Mouse (Mus musculus): Measurements from ENCODE around the gene Slc16a5. TPM values are rescaled to one million over a fixed set of nuclear protein-coding genes. Genes with fewer than 3 reads are reported as not detected.

Gene Slc16a5
- total and polyA plus RNA-seq, 2 experiments from 2014 or later, result 0.21 TPM; not detected in 1

DNA sequence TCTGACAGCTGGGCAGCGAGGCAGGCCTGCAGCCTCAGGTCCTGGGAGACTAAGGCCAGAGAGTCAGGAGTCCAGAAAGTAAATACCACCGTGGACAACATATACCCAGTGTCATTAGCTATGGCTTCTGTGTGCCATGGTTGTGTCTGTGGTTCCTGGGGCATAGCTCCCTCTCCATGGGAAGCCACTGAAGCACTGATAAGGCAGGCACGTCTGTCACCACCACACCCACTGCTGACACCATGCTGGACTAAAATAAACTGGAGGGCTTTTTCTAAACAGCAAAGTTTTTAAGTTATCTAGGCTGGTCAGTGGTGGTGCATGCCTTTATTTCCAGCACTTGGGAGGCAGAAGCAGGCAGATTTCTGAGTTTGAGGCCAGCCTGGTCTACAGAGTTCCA is 44.3 kb downstream of the Slc16a5 start:
- WGBS, result 62% methylated on average over 3 of the region's 3 CpGs
- Histone ChIP-seq H3K27ac (ENCODE audit: low read depth, low read length) (no peak overlapping the region), H3K36me3 (ENCODE audit: insufficient read depth, low read length) (peaks cover 7% of the 10 kb centered on the region), H3K9me3 (ENCODE audit: low read length) (no peaks in the 10 kb centered on the region), H3K4me3 (ENCODE audit: low read depth, low read length) (no peak overlapping the region), H3K9ac (replicated peaks; ENCODE audit: low read length, poor library complexity, severe bottlenecking) (no peak overlapping the region), H3K4me2 (ENCODE audit: low read depth, low read length, poor library complexity, severe bottlenecking) (no peak overlapping the region), H3K27me3 (ENCODE audit: insufficient read depth, low read length) (no peaks in the 10 kb centered on the region), H3K4me1 (ENCODE audit: insufficient read depth, low read length) (peaks cover 15% of the 10 kb centered on the region)
- TF ChIP-seq CTCF (IDR thresholded peaks at IDR 0.05), result no peak
- DNase-seq (ENCODE audit: low spot score) (no peak), ATAC-seq (ENCODE audit: low FRiP score) (no peak)

DNA sequence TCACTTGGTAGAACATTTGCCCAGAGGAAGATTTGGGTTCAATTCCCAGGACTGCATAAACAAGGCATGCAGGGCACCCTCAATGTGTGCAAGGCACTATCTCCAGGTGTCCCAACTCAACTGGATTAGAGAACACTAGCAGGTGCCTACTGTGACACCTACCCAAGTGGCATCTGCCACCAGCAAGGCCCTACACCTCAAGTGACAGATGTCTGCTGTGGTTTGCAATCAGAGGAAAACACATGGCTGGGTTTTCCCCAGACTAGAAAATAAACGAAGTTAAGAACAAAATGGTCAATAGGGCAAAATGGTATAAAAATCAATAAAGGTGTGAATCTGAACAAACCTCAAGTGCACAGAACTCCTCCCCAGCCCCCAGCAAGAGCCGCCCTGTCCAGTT is 45.8 kb downstream of the Slc16a5 start:
- DNase-seq (ENCODE audit: low spot score) (no peak), ATAC-seq (ENCODE audit: low FRiP score) (no peak)
- Histone ChIP-seq H3K27me3 (ENCODE audit: insufficient read depth, low read length) (no peaks in the 10 kb centered on the region), H3K9ac (replicated peaks; ENCODE audit: low read length, poor library complexity, severe bottlenecking) (no peak overlapping the region), H3K4me1 (ENCODE audit: insufficient read depth, low read length) (peaks cover 19% of the 10 kb centered on the region), H3K27ac (ENCODE audit: low read depth, low read length) (no peak overlapping the region), H3K36me3 (ENCODE audit: insufficient read depth, low read length) (0 out of 2 replicates have a peak, but pooled peaks cover 3% of the 10 kb centered on the region), H3K9me3 (ENCODE audit: low read length) (no peaks in the 10 kb centered on the region), H3K4me3 (ENCODE audit: low read depth, low read length) (no peak overlapping the region), H3K4me2 (ENCODE audit: low read depth, low read length, poor library complexity, severe bottlenecking) (no peak overlapping the region)
- TF ChIP-seq CTCF (IDR thresholded peaks at IDR 0.05), result no peak
- WGBS, result 73% methylated on average over 2 of the region's 2 CpGs

DNA sequence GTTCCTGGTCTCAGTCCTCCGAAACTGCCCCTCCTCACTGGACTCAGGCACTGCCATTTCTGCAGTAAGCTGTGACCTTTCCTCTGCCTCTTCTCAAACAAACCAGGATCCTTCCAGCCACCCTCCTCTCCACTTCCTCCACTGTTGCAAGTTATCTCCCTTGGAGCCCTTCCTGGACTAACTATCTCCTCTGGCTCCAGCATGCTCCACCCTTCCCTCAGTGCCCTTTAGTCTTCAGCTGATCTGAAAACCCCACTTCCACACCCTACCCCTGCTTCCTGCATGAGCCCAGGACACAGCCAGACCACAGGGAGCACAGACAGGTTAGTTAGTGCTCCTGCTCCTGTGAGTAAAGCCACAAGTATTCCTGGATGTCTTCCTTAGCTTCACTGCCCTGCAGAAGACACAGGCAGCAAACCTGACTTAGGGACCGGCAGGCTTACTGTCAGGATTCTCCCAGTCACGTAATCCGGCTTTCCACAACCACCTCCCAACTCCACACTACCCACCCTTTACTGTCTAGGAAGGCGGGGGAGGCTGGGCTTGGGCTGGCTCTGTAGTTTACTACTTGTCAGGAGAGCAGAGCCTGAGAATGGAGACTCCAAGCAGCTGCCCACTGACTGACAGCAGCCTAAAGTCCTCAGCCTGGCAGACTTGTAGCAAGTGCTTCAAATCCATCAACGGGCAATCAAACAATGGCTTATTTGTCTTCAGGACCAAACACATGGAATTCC is 47.7 kb downstream of the Slc16a5 start:
- Histone ChIP-seq H3K9ac (replicated peaks; ENCODE audit: low read length, poor library complexity, severe bottlenecking) (peak overlapping the region; percentile 14; the same call in 1 of the 2 replicates), H3K27me3 (ENCODE audit: insufficient read depth, low read length) (no peaks in the 10 kb centered on the region), H3K36me3 (ENCODE audit: insufficient read depth, low read length) (no peaks in the 10 kb centered on the region), H3K4me3 (ENCODE audit: low read depth, low read length) (peak overlapping the region; percentile 5; the same call in 1 of the 2 replicates), H3K4me1 (ENCODE audit: insufficient read depth, low read length) (peaks cover 19% of the 10 kb centered on the region), H3K9me3 (ENCODE audit: low read length) (no peaks in the 10 kb centered on the region), H3K4me2 (ENCODE audit: low read depth, low read length, poor library complexity, severe bottlenecking) (peak overlapping the region; percentile 76), H3K27ac (ENCODE audit: low read depth, low read length) (no peak overlapping the region)
- ATAC-seq (ENCODE audit: low FRiP score), result no peak
- DNase-seq (ENCODE audit: low spot score), result no peak
- 20% methylated on average over 6 of the region's 6 CpGs for WGBS
- no peak for TF ChIP-seq CTCF (IDR thresholded peaks at IDR 0.05)

DNA sequence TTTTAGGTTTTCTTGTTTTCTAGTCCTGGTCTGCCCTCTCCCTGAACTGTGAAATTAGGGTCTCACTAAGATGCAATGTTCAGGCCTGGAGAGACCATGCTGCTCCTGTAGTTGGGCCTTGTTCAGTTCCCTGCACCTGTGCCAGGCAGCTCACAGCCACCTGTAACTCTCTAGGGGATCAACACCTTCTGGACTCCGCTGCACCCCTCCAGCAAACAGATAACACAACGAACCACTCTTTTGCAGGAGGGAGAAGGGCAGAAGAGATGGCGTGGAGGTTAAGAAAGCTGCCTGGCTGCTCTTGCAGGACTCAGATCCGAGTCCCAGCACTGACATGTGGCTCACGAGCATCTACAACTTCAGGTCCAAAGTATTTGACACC is 48.2 kb downstream of the Slc16a5 start:
- H3K9me3 ChIP-seq (ENCODE audit: low read length), result no peaks in the 10 kb centered on the region
- H3K27ac ChIP-seq (ENCODE audit: low read depth, low read length), result no peak overlapping the region
- 43% methylated on average over 5 of the region's 5 CpGs for WGBS
- peak overlapping the region; percentile 99; the same call in 1 of the 2 replicates for H3K4me3 ChIP-seq (ENCODE audit: low read depth, low read length)
- no peaks in the 10 kb centered on the region for H3K36me3 ChIP-seq (ENCODE audit: insufficient read depth, low read length)
- no peak for ATAC-seq (ENCODE audit: low FRiP score)
- H3K27me3 ChIP-seq (ENCODE audit: insufficient read depth, low read length), result no peaks in the 10 kb centered on the region
- H3K4me1 ChIP-seq (ENCODE audit: insufficient read depth, low read length), result peaks cover 19% of the 10 kb centered on the region
- no peak overlapping the region for H3K9ac ChIP-seq (replicated peaks; ENCODE audit: low read length, poor library complexity, severe bottlenecking)
- H3K4me2 ChIP-seq (ENCODE audit: low read depth, low read length, poor library complexity, severe bottlenecking), result peak overlapping the region; percentile 76
- TF ChIP-seq CTCF (IDR thresholded peaks at IDR 0.05), result no peak
- no peak for DNase-seq (ENCODE audit: low spot score)

DNA sequence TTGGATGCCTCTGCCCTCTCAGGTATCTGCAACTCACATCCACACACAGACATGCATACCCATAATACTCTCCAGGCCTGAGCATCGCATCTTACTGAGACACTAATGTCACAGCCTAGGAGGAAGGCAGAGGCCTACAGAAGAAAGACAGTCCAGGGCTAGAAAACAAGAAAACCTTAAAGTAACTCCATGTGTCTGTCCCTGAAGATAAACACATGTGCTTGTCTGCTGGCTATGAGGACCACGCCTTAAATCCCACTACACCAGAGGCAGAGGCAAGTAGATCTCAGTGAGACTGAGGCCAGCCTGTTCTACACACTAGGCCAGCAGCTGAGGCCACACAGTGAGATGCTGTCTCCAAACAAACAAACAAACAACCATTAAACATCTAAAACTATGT is 48.8 kb downstream of the Slc16a5 start:
- peaks cover 19% of the 10 kb centered on the region for H3K4me1 ChIP-seq (ENCODE audit: insufficient read depth, low read length)
- no peaks in the 10 kb centered on the region for H3K27me3 ChIP-seq (ENCODE audit: insufficient read depth, low read length)
- H3K9ac ChIP-seq (replicated peaks; ENCODE audit: low read length, poor library complexity, severe bottlenecking), result peak overlapping the region; percentile 97
- H3K9me3 ChIP-seq (ENCODE audit: low read length), result no peaks in the 10 kb centered on the region
- no peak for ATAC-seq (ENCODE audit: low FRiP score)
- peak; percentile 2 for DNase-seq (ENCODE audit: low spot score)
- peak overlapping the region; percentile 76 for H3K4me2 ChIP-seq (ENCODE audit: low read depth, low read length, poor library complexity, severe bottlenecking)
- no peak overlapping the region for H3K27ac ChIP-seq (ENCODE audit: low read depth, low read length)
- peak overlapping the region; percentile 99 for H3K4me3 ChIP-seq (ENCODE audit: low read depth, low read length)
- WGBS, result 34% methylated on average over 2 of the region's 2 CpGs
- no peaks in the 10 kb centered on the region for H3K36me3 ChIP-seq (ENCODE audit: insufficient read depth, low read length)
- TF ChIP-seq CTCF (IDR thresholded peaks at IDR 0.05), result no peak

DNA sequence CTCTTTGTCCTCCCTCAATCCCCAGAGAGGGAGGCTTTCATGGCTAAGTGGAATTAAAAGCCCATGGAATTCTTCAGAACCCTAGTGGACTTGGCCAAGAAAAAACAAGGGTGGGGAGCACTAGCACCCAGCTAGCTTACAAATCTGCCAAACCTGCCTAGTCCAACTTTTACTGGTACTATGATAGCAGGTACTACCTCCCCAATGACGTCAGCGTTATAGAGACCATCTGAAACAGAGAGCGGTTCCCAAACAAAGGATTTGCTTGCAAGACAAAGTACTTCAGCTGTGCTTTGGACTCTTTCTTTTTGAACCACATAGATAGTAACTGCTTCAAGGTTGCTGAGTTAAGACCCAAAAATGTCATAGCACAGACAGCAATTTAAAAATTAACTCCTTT is 49.7 kb downstream of the Slc16a5 start:
- ATAC-seq (ENCODE audit: low FRiP score) (no peak), DNase-seq (ENCODE audit: low spot score) (peak; percentile 68)
- Histone ChIP-seq H3K36me3 (ENCODE audit: insufficient read depth, low read length) (no peaks in the 10 kb centered on the region), H3K27me3 (ENCODE audit: insufficient read depth, low read length) (no peaks in the 10 kb centered on the region), H3K4me3 (ENCODE audit: low read depth, low read length) (peak overlapping the region; percentile 99), H3K4me1 (ENCODE audit: insufficient read depth, low read length) (peaks cover 19% of the 10 kb centered on the region), H3K9me3 (ENCODE audit: low read length) (no peaks in the 10 kb centered on the region), H3K27ac (ENCODE audit: low read depth, low read length) (peak overlapping the region; percentile 91), H3K4me2 (ENCODE audit: low read depth, low read length, poor library complexity, severe bottlenecking) (peak overlapping the region; percentile 76), H3K9ac (replicated peaks; ENCODE audit: low read length, poor library complexity, severe bottlenecking) (peak overlapping the region; percentile 97)
- no peak for TF ChIP-seq CTCF (IDR thresholded peaks at IDR 0.05)
- WGBS, result 9% methylated on average over 3 of the region's 3 CpGs
